ENCODE assay signal across 8 mouse cellular contexts in genomic region chr9:113742361-113742794, GRCm38 (mm10). TPM values are rescaled to one million over a fixed set of nuclear protein-coding genes. Genes with fewer than 3 reads are reported as not detected.
A peak's percentile ranks its signal among the peaks of the same experiment; 100 is the strongest.
DNase-seq lines count a peak whose midpoint lies in the region; ATAC-seq and TF ChIP-seq lines count a peak whose summit lies in the region.

No protein-coding gene starts in this region.

- peak; percentile 58 for TF ChIP-seq CTCF in liver, postnatal 0 days (IDR thresholded peaks at IDR 0.05; ENCODE audit: low read depth)

- H3K9ac ChIP-seq in ES-E14 (ENCODE audit: insufficient read depth, low read depth, low read length, poor library complexity, severe bottlenecking), result peak overlapping the region; percentile 2; the same call in 1 of the 2 replicates
- peak overlapping the region; percentile 94 for H3K9ac ChIP-seq in heart, embryonic 12.5 days
- H3K9ac ChIP-seq in kidney, embryonic 16.5 days (replicated peaks; ENCODE audit: low read length), result peak overlapping the region; percentile 91
- peak overlapping the region; percentile 94 for H3K9ac ChIP-seq in liver, postnatal 0 days (replicated peaks)

- peaks cover 0 to 3% of the 10 kb centered on the region in 2 experiments; a peak in 2 of 4 replicates for H3K4me1 ChIP-seq in ES-E14 (ENCODE audit: control insufficient read depth in 2 of 2, insufficient read depth in 2 of 2, low read length in 2 of 2, poor library complexity in 1 of 2)
- peaks cover 10% of the 10 kb centered on the region for H3K4me1 ChIP-seq in heart, embryonic 12.5 days (replicated peaks)
- peaks cover 9% of the 10 kb centered on the region; the same call in 1 of the 2 replicates for H3K4me1 ChIP-seq in kidney, embryonic 16.5 days (ENCODE audit: insufficient read depth, low read length)
- H3K4me1 ChIP-seq in liver, postnatal 0 days (ENCODE audit: insufficient read depth), result peaks cover 14% of the 10 kb centered on the region; the same call in 1 of the 2 replicates

- H3K27ac ChIP-seq in ES-E14 (ENCODE audit: insufficient read depth, low read depth, low read length, poor library complexity, severe bottlenecking), result no peak overlapping the region
- H3K27ac ChIP-seq in heart, embryonic 12.5 days (ENCODE audit: poor library complexity, severe bottlenecking), result no peak overlapping the region
- no peak overlapping the region for H3K27ac ChIP-seq in kidney, embryonic 16.5 days (ENCODE audit: low read length)
- peak overlapping the region; percentile 85 for H3K27ac ChIP-seq in liver, postnatal 0 days (ENCODE audit: low read depth)

- no peak for ATAC-seq in heart, embryonic 12.5 days (ENCODE audit: insufficient number of reproducible peaks, low FRiP score)
- no peak for ATAC-seq in kidney, embryonic 16.5 days (ENCODE audit: low FRiP score, low TSS enrichment)
- ATAC-seq in liver, postnatal 0 days, result no peak
- no peak for ATAC-seq in activated CD4-positive, CD25-positive, alpha-beta regulatory T cell, adult 4 months

- no peak for TF ChIP-seq EP300 in liver, postnatal 0 days (IDR thresholded peaks at IDR 0.05; ENCODE audit: low read depth)

- no peaks in the 10 kb centered on the region for H3K36me3 ChIP-seq in ES-E14 (ENCODE audit: control insufficient read depth, insufficient read depth, low read length, poor library complexity, severe bottlenecking)
- H3K36me3 ChIP-seq in heart, embryonic 12.5 days, result no peaks in the 10 kb centered on the region
- H3K36me3 ChIP-seq in kidney, embryonic 16.5 days (ENCODE audit: insufficient read depth, low read length), result no peaks in the 10 kb centered on the region
- no peaks in the 10 kb centered on the region for H3K36me3 ChIP-seq in liver, postnatal 0 days (replicated peaks; ENCODE audit: insufficient read depth, low read length)

- no peaks in the 10 kb centered on the region for H3K9me3 ChIP-seq in ES-E14 (ENCODE audit: control insufficient read depth, insufficient read depth, low read depth, low read length)
- no peaks in the 10 kb centered on the region for H3K9me3 ChIP-seq in heart, embryonic 12.5 days (replicated peaks)
- no peaks in the 10 kb centered on the region for H3K9me3 ChIP-seq in kidney, embryonic 16.5 days (ENCODE audit: low read length)
- H3K9me3 ChIP-seq in liver, postnatal 0 days (ENCODE audit: low read length), result no peaks in the 10 kb centered on the region

- H3K27me3 ChIP-seq in heart, embryonic 12.5 days (replicated peaks), result no peaks in the 10 kb centered on the region
- H3K27me3 ChIP-seq in kidney, embryonic 16.5 days (ENCODE audit: insufficient read depth, low read length), result no peaks in the 10 kb centered on the region
- no peaks in the 10 kb centered on the region for H3K27me3 ChIP-seq in liver, postnatal 0 days (ENCODE audit: insufficient read depth, low read length)

- H3K4me2 ChIP-seq in heart, embryonic 12.5 days, result peak overlapping the region; percentile 94
- H3K4me2 ChIP-seq in kidney, embryonic 16.5 days (replicated peaks; ENCODE audit: low read depth, low read length), result peak overlapping the region; percentile 100
- H3K4me2 ChIP-seq in liver, postnatal 0 days (ENCODE audit: low read depth, low read length), result peak overlapping the region; percentile 96

- DNase-seq in 3T3-L1 (ENCODE audit: low read depth, low spot score) (peak; percentile 61), ES-E14 (ENCODE audit: low read depth, low spot score) (no peak)
- peak; percentile 25 for DNase-seq in embryo, embryonic 10 days (ENCODE audit: low spot score)
- DNase-seq in liver, postnatal 0 days, result peak; percentile 22
- DNase-seq in retina, adult 2 months (ENCODE audit: low read depth, low spot score), result peak; percentile 2

- in situ Hi-C loops in ES-E14 (cut with MboI; ENCODE audit: low sequenced_read_pairs in 2 of 2, unreplicated experiment in 2 of 2), result no loop called here

- H3K4me3 ChIP-seq in ES-E14 (ENCODE audit: insufficient read depth in 1 of 2, low read depth in 1 of 2, low read length in 2 of 2, poor library complexity in 1 of 2, severe bottlenecking in 1 of 2), result peak overlapping the region; percentile 93 to 95
- H3K4me3 ChIP-seq in heart, embryonic 12.5 days, result peak overlapping the region; percentile 94
- peak overlapping the region; percentile 92 for H3K4me3 ChIP-seq in kidney, embryonic 16.5 days (ENCODE audit: low read length)
- peak overlapping the region; percentile 99 for H3K4me3 ChIP-seq in liver, postnatal 0 days (ENCODE audit: low read depth, low read length)

- 6% methylated on average over 17 of the region's 17 CpGs for WGBS in heart, embryonic 12.5 days
- WGBS in kidney, embryonic 16.5 days, result 1% methylated on average over 17 of the region's 17 CpGs
- WGBS in liver, postnatal 0 days (ENCODE audit: insufficient replicate concordance), result 2% methylated on average over 17 of the region's 17 CpGs

TF ChIP-seq in ES-E14, 5 proteins besides CTCF, POLR2A, EP300 and RAD21:
- TF ChIP-seq ZC3H11A (IDR thresholded peaks at IDR 0.05; ENCODE audit: borderline replicate concordance, low read depth, low read length), result no peak
- no peak for TF ChIP-seq HCFC1 (IDR thresholded peaks at IDR 0.05; ENCODE audit: borderline replicate concordance, insufficient read depth, low read length)
- no peak for TF ChIP-seq CHD2 (IDR thresholded peaks at IDR 0.05; ENCODE audit: low read depth, low read length)
- no peak for TF ChIP-seq ZNF384 (IDR thresholded peaks at IDR 0.05; ENCODE audit: low read depth, low read length)
- TF ChIP-seq MAFK (IDR thresholded peaks at IDR 0.05; ENCODE audit: insufficient read depth, low read depth, low read length), result no peak

RNA-seq across cellular contexts. Expression of gene Clasp2, which starts 1.1 kb away (rescaled TPM):
- 35.5 and 39.3 TPM in 2 replicates for total RNA-seq in ES-E14 (2012; rRNA removed)
- 34.2 and 38.1 TPM in 2 replicates for polyA plus RNA-seq in heart, embryonic 12.5 days (2016; fragmentation: Nextera tagmentation; extraction: Ambion mirVana)
- polyA plus RNA-seq in kidney, embryonic 16.5 days (2015; fragmentation: Nextera tagmentation; extraction: Ambion mirVana), result 23.0 and 24.4 TPM in 2 replicates
- 3.9 and 4.9 TPM in 2 replicates for polyA plus RNA-seq in liver, postnatal 0 days (2015; fragmentation: Nextera tagmentation; extraction: Ambion mirVana)
- polyA plus RNA-seq in activated CD4-positive, CD25-positive, alpha-beta regulatory T cell, adult 4 months (2017; shearing (Covaris generic)), result 10 to 100 TPM in 1 of 2 experiments, 1 to 10 TPM in 1; 8.5 to 10.3 TPM

RNA-seq across cellular contexts. Expression of gene Pdcd6ip, which starts 34.3 kb away (rescaled TPM):
- 26.2 and 28.4 TPM in 2 replicates for total RNA-seq in ES-E14 (2012; rRNA removed)
- polyA plus RNA-seq in heart, embryonic 12.5 days (2016; fragmentation: Nextera tagmentation; extraction: Ambion mirVana), result 80.8 and 81.7 TPM in 2 replicates
- polyA plus RNA-seq in kidney, embryonic 16.5 days (2015; fragmentation: Nextera tagmentation; extraction: Ambion mirVana), result 86.6 and 96.8 TPM in 2 replicates
- 25.4 and 26.8 TPM in 2 replicates for polyA plus RNA-seq in liver, postnatal 0 days (2015; fragmentation: Nextera tagmentation; extraction: Ambion mirVana)
- polyA plus RNA-seq in activated CD4-positive, CD25-positive, alpha-beta regulatory T cell, adult 4 months (2017; shearing (Covaris generic)), result 10 to 100 TPM; 50.2 to 55.5 TPM

Comparison
In these comparisons a context has a peak if more than half of its experiments do, and no peak if none do; other contexts are left out.
1. H3K9ac ChIP-seq: peak in every context shown above with its lines; median percentile 94 in heart, embryonic 12.5 days; 94 in liver, postnatal 0 days; 91 in kidney, embryonic 16.5 days; 2 in ES-E14.